Mouse (Mus musculus): ENCODE measurements around the gene Htra2.

The Htra2 gene

GRCm38 (mm10) chr6:83054871-83055431 lies at the start of gene Htra2:
TSS of gene Htra2 (minus strand) at chr6:83055273.
- DNase-seq (ENCODE audit: low spot score in 2 of 2), result peak in 1 of 2 experiments; percentile 33

GRCm38 (mm10) chr6:83104158-83104557 lies 49.1 kb upstream of the Htra2 start:
- no peak for DNase-seq (ENCODE audit: low spot score in 2 of 2)

- DNase-seq (ENCODE audit: low spot score in 2 of 2), result no peak
Observed at GRCm38 (mm10) chr6:83103130-83103650, 48.1 kb upstream of the Htra2 start.

GRCm38 (mm10) chr6:83101688-83102556 lies 46.8 kb upstream of the Htra2 start:
- DNase-seq (ENCODE audit: low spot score in 2 of 2), result peak in 1 of 2 experiments; percentile 57

GRCm38 (mm10) chr6:83101316-83101687 lies 46.2 kb upstream of the Htra2 start, which contains the start of the genes Ccdc142 and Gm42688:
TSS of gene Ccdc142 (plus strand) at chr6:83101601.
TSS of gene Gm42688 (plus strand) at chr6:83101617.
- DNase-seq (ENCODE audit: low spot score in 2 of 2), result peak; percentile 87 to 92

GRCm38 (mm10) chr6:83098411-83098810 lies 43.3 kb upstream of the Htra2 start:
- DNase-seq (ENCODE audit: low spot score in 2 of 2), result no peak

- no peak for DNase-seq (ENCODE audit: low spot score in 2 of 2)
Observed at GRCm38 (mm10) chr6:83095968-83096367, 40.9 kb upstream of the Htra2 start.

- DNase-seq (ENCODE audit: low spot score in 2 of 2), result no peak
Observed at GRCm38 (mm10) chr6:83092416-83093127, 37.5 kb upstream of the Htra2 start.

- no peak for DNase-seq (ENCODE audit: low spot score in 2 of 2)
Observed at GRCm38 (mm10) chr6:83087926-83088260, 32.8 kb upstream of the Htra2 start.

GRCm38 (mm10) chr6:83087205-83087925 lies 32.3 kb upstream of the Htra2 start:
- no peak for DNase-seq (ENCODE audit: low spot score in 2 of 2)

- DNase-seq (ENCODE audit: low spot score in 2 of 2), result no peak
Observed at GRCm38 (mm10) chr6:83086121-83087035, 31.3 kb upstream of the Htra2 start, which contains the start of gene Lbx2. TSS of gene Lbx2 (plus strand) at chr6:83086367.

- no peak for DNase-seq (ENCODE audit: low spot score in 2 of 2)
Observed at GRCm38 (mm10) chr6:83084477-83084876, 29.4 kb upstream of the Htra2 start.

- no peak for DNase-seq (ENCODE audit: low spot score in 2 of 2)
Observed at GRCm38 (mm10) chr6:83083497-83083896, 28.4 kb upstream of the Htra2 start.

- DNase-seq (ENCODE audit: low spot score in 2 of 2), result no peak
Observed at GRCm38 (mm10) chr6:83080210-83080609, 25.1 kb upstream of the Htra2 start.

- peak; percentile 100 for DNase-seq (ENCODE audit: low spot score in 2 of 2)
Observed at GRCm38 (mm10) chr6:83078324-83078858, 23.3 kb upstream of the Htra2 start.

GRCm38 (mm10) chr6:83077630-83078323 lies 22.7 kb upstream of the Htra2 start, which contains the start of gene Pcgf1:
TSS of gene Pcgf1 (plus strand) at chr6:83077869.
- peak; percentile 46 to 59 for DNase-seq (ENCODE audit: low spot score in 2 of 2)

GRCm38 (mm10) chr6:83074979-83075378 lies 19.9 kb upstream of the Htra2 start:
- no peak for DNase-seq (ENCODE audit: low spot score in 2 of 2)

GRCm38 (mm10) chr6:83071220-83071619 lies 16.1 kb upstream of the Htra2 start:
- no peak for DNase-seq (ENCODE audit: low spot score in 2 of 2)
